Mouse (Mus musculus): ENCODE measurements around the gene Thap4.

DNA sequence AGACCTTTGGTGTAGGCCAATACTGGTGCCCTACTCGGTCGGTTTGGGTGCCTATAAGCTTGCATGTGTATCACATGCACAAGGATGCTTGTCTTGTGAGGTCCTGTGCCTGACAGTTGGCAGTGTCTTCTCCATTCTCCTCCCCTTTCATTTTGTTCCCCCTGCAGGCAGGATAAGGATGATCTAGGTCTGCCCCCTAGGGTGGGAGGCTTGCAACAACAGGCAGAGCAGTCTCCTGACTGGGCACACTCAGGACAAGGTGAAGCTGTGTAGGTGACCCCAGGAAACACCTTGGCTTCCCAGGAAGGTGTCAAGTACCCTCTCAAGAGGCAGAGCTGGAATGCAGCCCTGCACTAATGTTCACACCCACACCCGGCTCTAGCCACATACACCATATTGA is 27.7 kb downstream of the Thap4 start:
- TF ChIP-seq POLR2A (IDR thresholded peaks at IDR 0.05; ENCODE audit: extremely low read depth, insufficient read depth, low read length) (no peak), CTCF (IDR thresholded peaks at IDR 0.05; ENCODE audit: low read depth, low read length) (peak; percentile 96)
